Comparison of ENCODE assay signal across 35 mouse cellular contexts in genomic region chr7:125976695-125977094, GRCm38 (mm10).
"Had no signal": no experiment of that assay in that cellular context is flagged by ENCODE, and none has a peak within 500 bp of the region (broad histone marks: within the 10 kb centered on the region; RNA-seq: fewer than 3 reads in every experiment).

No protein-coding gene starts in this region.

- H3K9me3 ChIP-seq: heart, embryonic 10.5 days; heart, embryonic 13.5 days; heart, embryonic 15.5 days; hindbrain, embryonic 10.5 days; hindbrain, embryonic 12.5 days; hindbrain, embryonic 13.5 days; hindbrain, embryonic 15.5 days; intestine, embryonic 15.5 days; kidney, embryonic 15.5 days had no signal

- ATAC-seq: hindbrain, embryonic 16.5 days; hindbrain, postnatal 0 days; inflammation-experienced regulatory T-cells, adult 6 months; intestine, embryonic 15.5 days; intestine, embryonic 16.5 days; intestine, postnatal 0 days had no signal

- H3K4me1 ChIP-seq: intestine, embryonic 15.5 days; kidney, embryonic 15.5 days had no signal

- H3K9ac ChIP-seq: heart, embryonic 12.5 days; heart, embryonic 13.5 days; heart, embryonic 15.5 days; hindbrain, embryonic 12.5 days; hindbrain, embryonic 13.5 days; hindbrain, embryonic 14.5 days; hindbrain, embryonic 15.5 days; intestine, embryonic 15.5 days; kidney, embryonic 15.5 days had no signal

- H3K27me3 ChIP-seq: heart, embryonic 12.5 days; heart, embryonic 13.5 days; heart, embryonic 15.5 days; hindbrain, embryonic 12.5 days; hindbrain, embryonic 13.5 days; hindbrain, embryonic 15.5 days; intestine, embryonic 15.5 days; kidney, embryonic 15.5 days had no signal

- DNase-seq: heart, postnatal 10 days; heart, postnatal 14 days; heart, postnatal 36 days; heart, postnatal 4 days; kidney, adult 11 months; kidney, adult 18-20 months; kidney, adult 2 months; kidney, adult 8-10 months; kidney, adult 9 months; kidney, postnatal 10 days; kidney, postnatal 14 days; kidney, postnatal 25 days; kidney, postnatal 36 days; kidney, postnatal 4 days; layer of hippocampus, adult 9-11 months; layer of hippocampus, postnatal 36 days had no signal

- H3K4me3 ChIP-seq: heart, embryonic 10.5 days; heart, embryonic 12.5 days; heart, embryonic 13.5 days; heart, embryonic 15.5 days; hindbrain, embryonic 10.5 days; hindbrain, embryonic 12.5 days; hindbrain, embryonic 13.5 days; hindbrain, embryonic 15.5 days; intestine, embryonic 15.5 days; kidney, embryonic 15.5 days; layer of hippocampus, adult 2 months had no signal

- H3K27ac ChIP-seq: heart, embryonic 10.5 days; heart, embryonic 13.5 days; heart, embryonic 15.5 days; hindbrain, embryonic 10.5 days; hindbrain, embryonic 12.5 days; hindbrain, embryonic 13.5 days; hindbrain, embryonic 14.5 days; hindbrain, embryonic 15.5 days; hindbrain, postnatal 0 days; intestine, embryonic 15.5 days; kidney, embryonic 15.5 days; kidney, postnatal 0 days; layer of hippocampus, adult 2 months had no signal

- H3K4me2 ChIP-seq: heart, embryonic 11.5 days; heart, embryonic 12.5 days; heart, embryonic 13.5 days; heart, embryonic 15.5 days; hindbrain, embryonic 12.5 days; hindbrain, embryonic 13.5 days; hindbrain, embryonic 14.5 days; hindbrain, embryonic 15.5 days; intestine, embryonic 15.5 days; kidney, embryonic 15.5 days had no signal

- H3K36me3 ChIP-seq: heart, embryonic 10.5 days; heart, embryonic 12.5 days; heart, embryonic 13.5 days; heart, embryonic 15.5 days; hindbrain, embryonic 10.5 days; hindbrain, embryonic 12.5 days; hindbrain, embryonic 13.5 days; hindbrain, embryonic 15.5 days; intestine, embryonic 15.5 days; kidney, embryonic 15.5 days had no signal
